Mouse (Mus musculus) stomach, postnatal 0 days (tissue): ENCODE data around the gene Lrrk1. TPM values are rescaled to one million over a fixed set of nuclear protein-coding genes. Genes with fewer than 3 reads are reported as not detected.
A peak's percentile ranks its signal among the peaks of the same experiment; 100 is the strongest.
"Not testable (repeated sequence)": the region's sequence is repeated elsewhere in the genome, so short reads cannot be mapped to it uniquely, and the experiment has no call there.

Source experiments
- ATAC-seq: fragments of 200-750 bp; cut with Nextera tagmentation; 2 replicates; pipeline ENCODE4 v1.8.0; 2017; ENCODE audit not compliant: low FRiP score, low TSS enrichment
- DNase-seq: peaks from one replicate; pipeline ENCODE4 v3.0.0-alpha.2; 2016; ENCODE audit warnings: low spot score
- H3K27ac ChIP-seq: fragments of 300-500 bp; sonication (generic); replicated peaks from 2 replicates; pipeline ENCODE4 v1.5.1; 2014; ENCODE audit warnings: mild to moderate bottlenecking, control low read depth
- H3K27me3 ChIP-seq: fragments of 300-500 bp; sonication (generic); 2 replicates; pipeline ENCODE4 v1.6.1; 2014; ENCODE audit warnings: low read length; ENCODE audit not compliant: control insufficient read depth, insufficient read depth
- H3K36me3 ChIP-seq: fragments of 300-500 bp; sonication (generic); 2 replicates; pipeline ENCODE4 v1.6.1; 2014; ENCODE audit warnings: low read length, mixed read lengths; ENCODE audit not compliant: control insufficient read depth, insufficient read depth
- H3K4me1 ChIP-seq: fragments of 300-500 bp; sonication (generic); replicated peaks from 2 replicates; pipeline ENCODE4 v1.6.1; 2014; ENCODE audit warnings: antibody characterized with exemption; ENCODE audit not compliant: control insufficient read depth, insufficient read depth
- H3K4me2 ChIP-seq: fragments of 300-500 bp; sonication (generic); replicated peaks from 2 replicates; pipeline ENCODE4 v1.6.1; 2014; ENCODE audit warnings: low read depth, mild to moderate bottlenecking, control low read depth, moderate library complexity
- H3K4me3 ChIP-seq: fragments of 300-500 bp; sonication (generic); 2 replicates; pipeline ENCODE4 v1.5.1; 2014; ENCODE audit warnings: low read depth, low read length, control low read depth
- H3K9ac ChIP-seq: fragments of 300-500 bp; sonication (generic); 2 replicates; pipeline ENCODE4 v1.6.1; 2014; ENCODE audit warnings: mild to moderate bottlenecking, low read length, control low read depth, mixed read lengths
- H3K9me3 ChIP-seq: fragments of 300-500 bp; sonication (generic); 2 replicates; pipeline ENCODE4 v1.6.1; 2016; ENCODE audit warnings: low read length; ENCODE audit not compliant: control insufficient read depth
- CTCF ChIP-seq: IDR thresholded peaks from 2 replicates; pipeline ENCODE4 v1.5.1; 2016; ENCODE audit warnings: antibody characterized with exemption, low read depth, mild to moderate bottlenecking, moderate library complexity
- EP300 ChIP-seq: optimal IDR thresholded peaks from 2 replicates; pipeline ENCODE3; 2016; ENCODE audit warnings: antibody characterized with exemption
- WGBS: fragments of 180-500 bp; shearing (Covaris S2); extraction: QIAGEN DNeasy Blood & Tissue Kit; methylation state at CpG from one replicate; pipeline ENCODE4 v1.1.7; 2014; 5-methylcytosine and 5-hydroxymethylcytosine counted together
- polyA plus RNA-seq: library from polyadenylated mRNA; unstranded; fragments of >200 nt; fragmentation: Nextera tagmentation; extraction: Ambion mirVana; gene quantifications from 2 replicates; pipeline ENCODE4 v1.2.1, GENCODE M21; 2015

The Lrrk1 gene
- polyA plus RNA-seq, 1 experiment from 2014 or later = 9.2 TPM

DNA sequence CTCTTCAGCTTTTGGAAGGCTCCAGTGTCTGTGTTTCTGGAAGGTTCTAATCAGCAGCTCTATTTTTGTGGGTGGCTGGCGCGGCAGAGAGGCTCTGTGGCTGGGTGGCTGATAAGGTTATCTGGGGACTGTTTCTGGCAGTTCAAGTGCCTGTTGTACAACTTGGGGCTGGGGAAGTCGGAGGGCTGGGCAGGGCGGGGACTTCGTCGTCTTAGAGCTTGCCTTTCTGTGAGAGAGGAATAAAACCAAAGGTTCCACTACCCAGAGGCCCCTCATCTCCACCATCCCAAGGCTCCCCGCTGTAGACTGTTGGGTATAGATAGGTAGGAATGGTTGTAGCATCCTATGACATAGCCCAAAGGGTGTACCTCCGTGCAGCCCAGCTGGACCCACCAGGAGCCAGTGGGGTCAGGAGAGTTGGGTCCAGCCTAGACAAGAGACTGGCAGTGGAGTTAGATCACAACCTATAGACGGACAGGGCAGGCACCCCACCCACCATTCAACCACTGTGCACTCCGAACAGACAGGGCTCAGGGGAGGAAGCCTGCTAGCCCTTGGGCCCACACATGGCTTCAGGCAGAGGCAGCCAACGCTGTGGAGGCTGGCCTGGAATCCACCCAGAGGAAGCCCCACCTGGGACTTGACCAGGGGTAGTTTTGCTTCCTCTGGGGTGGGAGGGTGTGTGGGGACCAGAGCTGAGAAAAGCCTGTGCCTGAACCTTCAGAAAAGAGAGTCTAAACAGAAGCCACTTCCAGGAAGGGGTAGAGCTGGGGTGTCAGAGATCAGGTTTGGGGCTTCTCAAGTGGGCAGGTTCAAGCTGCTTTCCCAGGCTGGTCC lies 191.3 kb downstream of the Lrrk1 start:
- WGBS = 57% methylated on average over 11 of the region's 11 CpGs

DNA sequence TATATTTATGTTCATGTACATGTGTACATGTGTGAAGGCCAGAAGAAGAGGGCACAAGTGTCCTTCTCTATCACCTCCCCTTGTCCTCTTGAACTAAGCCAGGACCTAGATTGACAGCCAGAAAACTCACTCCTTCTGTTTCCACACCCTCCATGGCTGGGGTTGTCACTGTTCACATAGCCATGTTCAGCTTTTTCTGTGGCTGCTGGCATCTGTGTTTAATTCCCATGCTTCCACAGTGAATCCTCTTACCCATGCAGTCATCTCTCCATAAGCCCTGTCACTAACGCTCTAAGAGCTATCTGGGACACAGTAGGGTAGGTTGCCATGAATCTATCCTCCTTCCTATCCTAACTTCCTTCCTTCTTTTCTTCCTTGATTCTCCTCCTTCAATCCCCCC lies 192.3 kb downstream of the Lrrk1 start:
- no peaks in the 10 kb centered on the region for H3K36me3 ChIP-seq
- H3K4me3 ChIP-seq = no peak overlapping the region
- TF ChIP-seq CTCF = no peak
- TF ChIP-seq EP300 = no peak
- WGBS = 79% methylated on average over 1 of the region's 1 CpGs
- no peak overlapping the region for H3K4me2 ChIP-seq
- no peak overlapping the region for H3K9ac ChIP-seq
- ATAC-seq (no peak), DNase-seq (no peak)
- no peaks in the 10 kb centered on the region for H3K9me3 ChIP-seq
- H3K27me3 ChIP-seq = no peaks in the 10 kb centered on the region
- H3K27ac ChIP-seq = no peak overlapping the region
- no peaks in the 10 kb centered on the region for H3K4me1 ChIP-seq

More for the DNA sequence above, 191.3 kb downstream of the Lrrk1 start:
- H3K27ac ChIP-seq = no peak overlapping the region
- no peaks in the 10 kb centered on the region for H3K36me3 ChIP-seq
- H3K4me3 ChIP-seq = no peak overlapping the region
- TF ChIP-seq CTCF (no peak), EP300 (no peak)
- no peaks in the 10 kb centered on the region for H3K27me3 ChIP-seq
- H3K4me2 ChIP-seq = no peak overlapping the region
- peak; percentile 45 for DNase-seq
- no peak for ATAC-seq
- H3K9me3 ChIP-seq = no peaks in the 10 kb centered on the region
- H3K4me1 ChIP-seq = no peaks in the 10 kb centered on the region
- H3K9ac ChIP-seq = no peak overlapping the region

DNA sequence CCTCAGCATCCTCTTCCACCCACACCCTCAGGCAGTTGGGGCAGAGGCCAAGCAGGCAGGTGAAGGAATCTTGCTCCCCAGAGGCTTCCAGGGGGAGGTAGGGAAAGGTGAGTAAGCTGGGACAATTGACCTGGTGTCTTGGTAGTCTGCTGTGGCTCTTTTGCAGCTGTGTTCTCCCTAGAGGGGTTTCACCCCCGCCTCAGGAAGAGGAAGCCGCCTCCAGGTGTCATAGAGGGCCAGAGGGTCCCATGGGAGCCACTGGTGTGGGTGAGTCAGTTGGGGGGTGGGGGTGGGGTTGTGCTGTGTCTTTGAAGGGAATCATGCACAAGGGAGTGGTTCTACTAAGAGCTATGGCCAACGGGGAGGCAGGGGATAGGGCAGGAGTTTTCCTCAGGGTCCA lies 193.6 kb downstream of the Lrrk1 start:
- H3K27ac ChIP-seq = no peak overlapping the region
- TF ChIP-seq EP300 = no peak
- no peak for TF ChIP-seq CTCF
- H3K36me3 ChIP-seq = no peaks in the 10 kb centered on the region
- no peaks in the 10 kb centered on the region for H3K9me3 ChIP-seq
- DNase-seq (no peak), ATAC-seq (no peak)
- no peaks in the 10 kb centered on the region for H3K27me3 ChIP-seq
- no peak overlapping the region for H3K4me3 ChIP-seq
- H3K4me2 ChIP-seq = no peak overlapping the region
- H3K4me1 ChIP-seq = no peaks in the 10 kb centered on the region
- WGBS = 69% methylated on average over 3 of the region's 3 CpGs
- no peak overlapping the region for H3K9ac ChIP-seq

DNA sequence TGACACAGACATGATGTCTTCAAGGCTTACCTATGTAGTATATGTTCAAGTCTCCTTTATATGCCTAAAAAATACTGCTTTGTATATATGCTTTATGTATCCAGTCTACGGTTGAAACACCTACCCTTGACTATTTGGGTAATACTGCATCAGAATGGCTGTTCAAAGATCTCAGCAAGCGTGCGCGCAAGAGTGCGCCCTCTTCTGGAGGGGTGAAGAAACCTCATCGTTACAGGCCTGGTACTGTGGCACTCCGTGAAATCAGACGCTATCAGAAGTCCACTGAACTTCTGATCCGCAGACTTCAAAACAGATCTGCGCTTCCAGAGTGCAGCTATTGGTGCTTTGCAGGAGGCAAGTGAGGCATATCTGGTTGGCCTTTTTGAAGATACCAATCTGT lies 197.8 kb downstream of the Lrrk1 start:
- H3K4me2 ChIP-seq, H3K4me3 ChIP-seq, H3K4me1 ChIP-seq, DNase-seq, H3K27me3 ChIP-seq, H3K9me3 ChIP-seq, H3K9ac ChIP-seq, H3K36me3 ChIP-seq, H3K27ac ChIP-seq, ATAC-seq: not testable (repeated sequence)
- peak; percentile 44 for TF ChIP-seq CTCF
- 87% methylated on average over 10 of the region's 10 CpGs for WGBS

DNA sequence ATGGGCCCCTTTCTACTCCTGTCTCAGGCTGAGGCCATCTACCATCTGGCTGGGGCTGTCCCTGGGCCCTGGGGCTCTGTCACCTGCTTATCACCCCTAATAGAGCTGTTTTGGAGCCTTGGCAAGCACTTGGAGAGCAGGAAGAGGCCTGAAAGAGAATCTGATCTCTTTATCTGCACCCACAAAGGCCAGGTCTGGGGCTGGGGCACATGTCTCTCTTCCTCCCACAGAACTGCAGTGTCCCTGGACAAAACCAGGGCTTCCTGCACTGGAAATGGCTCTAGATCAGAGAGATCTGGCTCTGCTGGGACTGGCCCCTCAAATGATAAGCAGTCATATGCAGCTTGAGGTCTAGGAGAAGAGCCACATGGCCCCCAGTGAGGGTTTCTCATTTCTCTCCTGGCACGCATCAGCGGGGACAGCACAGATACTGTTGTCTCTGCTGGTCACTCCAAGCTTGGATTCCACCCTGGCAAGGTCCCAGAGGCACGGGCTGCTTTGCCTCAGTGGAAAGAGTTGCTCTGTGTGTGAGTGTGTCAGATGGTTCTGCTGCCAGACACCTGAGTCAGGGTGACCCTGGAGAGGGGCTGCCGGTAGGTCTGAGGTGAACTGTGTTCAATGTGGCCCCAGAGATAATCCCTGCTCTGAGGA lies 200.4 kb downstream of the Lrrk1 start:
- no peak for DNase-seq
- Histone ChIP-seq H3K9ac (no peak overlapping the region), H3K27ac (no peak overlapping the region), H3K4me2 (no peak overlapping the region), H3K4me3 (no peak overlapping the region), H3K4me1 (no peaks in the 10 kb centered on the region), H3K27me3 (no peaks in the 10 kb centered on the region), H3K36me3 (no peaks in the 10 kb centered on the region), H3K9me3 (no peaks in the 10 kb centered on the region)
- ATAC-seq = no peak
- 76% methylated on average over 4 of the region's 4 CpGs for WGBS
- no peak for TF ChIP-seq CTCF
- TF ChIP-seq EP300 = no peak

DNA sequence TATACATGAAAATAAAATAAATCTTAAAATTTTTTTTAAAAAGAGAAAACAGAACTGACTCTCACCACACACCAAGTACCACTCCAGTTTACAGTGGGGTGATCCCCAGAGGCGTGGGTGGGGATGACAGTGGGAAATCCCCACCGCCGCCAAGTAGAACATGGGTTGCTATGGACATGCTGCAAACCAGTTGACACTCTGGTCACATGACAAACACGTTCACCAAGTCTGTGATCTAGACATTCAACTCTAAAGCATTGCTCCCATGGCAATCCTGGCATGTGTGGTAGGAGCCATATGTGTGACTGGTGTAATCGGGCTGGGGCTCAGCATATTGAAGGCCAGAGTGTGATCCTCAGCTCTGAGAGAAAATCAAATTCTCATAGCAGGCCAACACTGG lies 202.8 kb downstream of the Lrrk1 start:
- 88% methylated on average over 5 of the region's 5 CpGs for WGBS
- DNase-seq = no peak
- ATAC-seq = no peak
- H3K4me1 ChIP-seq = no peaks in the 10 kb centered on the region
- H3K9me3 ChIP-seq = no peaks in the 10 kb centered on the region
- TF ChIP-seq CTCF = no peak
- no peak for TF ChIP-seq EP300
- H3K4me2 ChIP-seq = no peak overlapping the region
- no peak overlapping the region for H3K9ac ChIP-seq
- H3K27me3 ChIP-seq = no peaks in the 10 kb centered on the region
- H3K27ac ChIP-seq = no peak overlapping the region
- H3K4me3 ChIP-seq = no peak overlapping the region
- H3K36me3 ChIP-seq = no peaks in the 10 kb centered on the region
